Mouse (Mus musculus): ENCODE results near the gene Ccdc174.

Gene Ccdc174

DNA sequence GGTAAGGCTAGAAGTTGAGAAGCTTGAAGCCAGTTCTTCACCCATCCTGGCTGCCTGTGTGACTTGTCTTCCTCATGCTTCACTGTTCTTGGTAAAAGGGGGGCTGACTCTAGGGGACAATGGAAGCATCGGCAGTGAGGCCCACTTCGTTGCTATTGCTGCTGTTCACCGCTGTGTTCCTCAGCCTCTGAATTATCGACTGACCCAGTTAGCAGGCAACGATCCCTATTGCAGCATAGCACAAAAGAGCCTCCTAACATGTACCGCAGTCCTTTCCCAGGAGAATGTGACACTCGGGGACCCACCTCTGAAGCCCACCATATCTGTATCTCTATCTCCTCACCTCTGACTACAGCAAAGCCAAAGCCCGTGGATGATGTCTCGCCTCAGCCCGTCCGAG, 39.9 kb downstream of the Ccdc174 start:
- DNase-seq (ENCODE audit: low spot score in 2 of 2), result no peak

DNA sequence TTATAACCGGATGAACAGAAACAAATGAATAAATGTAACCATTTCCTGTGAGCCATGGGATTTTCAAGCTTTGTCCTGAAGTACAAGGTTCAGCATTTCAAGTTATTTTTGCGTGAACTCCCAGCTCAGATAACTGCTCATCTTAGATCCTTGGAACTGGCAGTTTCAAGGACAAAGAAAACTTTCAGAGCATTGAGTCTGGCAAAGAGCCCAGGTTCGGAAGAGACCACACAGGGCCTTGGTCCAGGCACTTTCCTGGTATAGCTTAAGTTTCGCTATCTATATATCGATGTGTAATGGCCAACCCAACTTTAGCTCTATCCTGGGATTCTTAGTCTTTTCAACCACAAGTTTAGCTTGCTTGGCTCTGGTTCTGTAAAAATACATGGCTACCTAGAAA, 53.4 kb downstream of the Ccdc174 start:
- no peak for DNase-seq (ENCODE audit: low spot score in 2 of 2)

DNA sequence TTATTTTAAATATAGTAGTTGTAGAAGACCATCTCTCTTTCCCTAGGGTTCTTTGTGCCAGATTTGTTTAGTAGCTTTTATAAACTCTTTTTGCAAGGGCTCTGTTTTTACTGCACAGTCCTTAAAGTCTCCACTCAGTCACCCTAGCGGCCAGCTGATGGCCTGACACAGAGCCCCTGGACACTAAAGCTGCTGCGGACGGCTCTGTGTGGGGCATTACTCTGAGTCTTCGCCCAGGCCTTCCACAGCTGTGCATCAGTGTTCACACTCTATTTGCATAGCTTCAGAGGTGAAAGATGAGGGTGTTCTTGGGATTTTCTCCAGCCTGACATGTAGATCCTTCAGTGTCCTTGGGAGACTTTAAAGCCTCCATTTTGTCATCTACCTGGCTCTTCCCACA, 60.6 kb downstream of the Ccdc174 start:
- DNase-seq (ENCODE audit: low spot score in 2 of 2), result no peak

DNA sequence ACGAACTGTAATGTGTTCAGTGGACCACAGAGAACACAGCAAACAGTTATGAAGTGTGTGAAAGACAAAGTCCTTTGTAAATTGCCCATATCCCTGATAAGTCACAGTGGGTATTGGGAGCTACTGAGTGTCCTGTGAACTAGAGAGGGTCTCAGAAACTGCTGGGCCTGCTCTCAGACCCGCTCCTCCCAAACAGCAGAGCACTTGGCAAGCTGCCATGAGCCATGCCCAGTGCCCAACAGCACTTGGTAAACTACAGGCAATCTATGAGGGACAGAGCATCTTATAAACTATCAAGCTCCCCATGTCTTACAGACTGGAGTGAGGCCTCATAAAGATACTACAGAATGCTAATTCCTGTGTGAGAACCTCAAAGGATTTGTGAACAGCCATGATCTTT, 70.6 kb downstream of the Ccdc174 start:
- DNase-seq (ENCODE audit: low spot score in 2 of 2), result no peak
